Mouse (Mus musculus): ENCODE measurements at regions not wholly inside any gene's neighbourhood (a gene's known extent, or its start where the extent isn't known, plus 50 kb on each side); places are given as distances from the start of the nearest gene placed in this dataset.

GRCm38 (mm10) chr9:61173548-61173947, 198.6 kb upstream of the Tle3 start:
- DNase-seq (ENCODE audit: low read depth, low spot score) = no peak

- DNase-seq (ENCODE audit: low read depth, low spot score) = no peak
Observed at GRCm38 (mm10) chr9:61175381-61175780, 196.8 kb upstream of the Tle3 start.

GRCm38 (mm10) chr9:61176856-61177255, 195.3 kb upstream of the Tle3 start:
- no peak for DNase-seq (ENCODE audit: low read depth, low spot score)

- DNase-seq (ENCODE audit: low read depth, low spot score) = no peak
Observed at GRCm38 (mm10) chr9:61186541-61187420, 185.4 kb upstream of the Tle3 start.

- DNase-seq (ENCODE audit: low read depth, low spot score) = no peak
Observed at GRCm38 (mm10) chr9:61187713-61188399, 184.3 kb upstream of the Tle3 start.

GRCm38 (mm10) chr9:61189295-61189694, 182.9 kb upstream of the Tle3 start:
- no peak for DNase-seq (ENCODE audit: low read depth, low spot score)

- DNase-seq (ENCODE audit: low read depth, low spot score) = no peak
Observed at GRCm38 (mm10) chr9:61199077-61199753, 173.0 kb upstream of the Tle3 start.

- DNase-seq (ENCODE audit: low read depth, low spot score) = no peak
Observed at GRCm38 (mm10) chr9:61199891-61200290, 172.3 kb upstream of the Tle3 start.

- DNase-seq (ENCODE audit: low read depth, low spot score) = no peak
Observed at GRCm38 (mm10) chr9:61200295-61200955, 171.7 kb upstream of the Tle3 start.

- no peak for DNase-seq (ENCODE audit: low read depth, low spot score)
Observed at GRCm38 (mm10) chr9:61205049-61205448, 167.1 kb upstream of the Tle3 start.

GRCm38 (mm10) chr9:61206725-61207365, 165.3 kb upstream of the Tle3 start:
- DNase-seq (ENCODE audit: low read depth, low spot score) = no peak

- DNase-seq (ENCODE audit: low read depth, low spot score) = no peak
Observed at GRCm38 (mm10) chr9:61207423-61208150, 164.6 kb upstream of the Tle3 start.

- no peak for DNase-seq (ENCODE audit: low read depth, low spot score)
Observed at GRCm38 (mm10) chr9:61211627-61212026, 160.5 kb upstream of the Tle3 start.

GRCm38 (mm10) chr9:61214943-61215342, 157.2 kb upstream of the Tle3 start:
- DNase-seq (ENCODE audit: low read depth, low spot score) = no peak

- no peak for DNase-seq (ENCODE audit: low read depth, low spot score)
Observed at GRCm38 (mm10) chr9:61216012-61216770, 156.0 kb upstream of the Tle3 start.

- no peak for DNase-seq (ENCODE audit: low read depth, low spot score)
Observed at GRCm38 (mm10) chr9:61220017-61220416, 152.1 kb upstream of the Tle3 start.

GRCm38 (mm10) chr9:61222212-61223003, 149.8 kb upstream of the Tle3 start:
- no peak for DNase-seq (ENCODE audit: low read depth, low spot score)

- DNase-seq (ENCODE audit: low read depth, low spot score) = no peak
Observed at GRCm38 (mm10) chr9:61225020-61225652, 147.0 kb upstream of the Tle3 start.

GRCm38 (mm10) chr9:61225882-61226281, 146.3 kb upstream of the Tle3 start:
- DNase-seq (ENCODE audit: low read depth, low spot score) = no peak

Measured in retina, postnatal 7 days (tissue).